Mouse (Mus musculus): Measurements from ENCODE around the gene Mfsd9.

- TF ChIP-seq CTCF (IDR thresholded peaks at IDR 0.05; ENCODE audit: low read depth, low read length) (no peak), POLR2A (IDR thresholded peaks at IDR 0.05; ENCODE audit: insufficient read depth, low read length) (no peak)
These were observed 21.1 kb downstream of the Mfsd9 start for GRCm38 (mm10) chr1:40769331-40769894.

Data from ES-Bruce4 (cell line).